Comparison of ENCODE assay signal across 8 mouse cellular contexts in the genomic region with DNA sequence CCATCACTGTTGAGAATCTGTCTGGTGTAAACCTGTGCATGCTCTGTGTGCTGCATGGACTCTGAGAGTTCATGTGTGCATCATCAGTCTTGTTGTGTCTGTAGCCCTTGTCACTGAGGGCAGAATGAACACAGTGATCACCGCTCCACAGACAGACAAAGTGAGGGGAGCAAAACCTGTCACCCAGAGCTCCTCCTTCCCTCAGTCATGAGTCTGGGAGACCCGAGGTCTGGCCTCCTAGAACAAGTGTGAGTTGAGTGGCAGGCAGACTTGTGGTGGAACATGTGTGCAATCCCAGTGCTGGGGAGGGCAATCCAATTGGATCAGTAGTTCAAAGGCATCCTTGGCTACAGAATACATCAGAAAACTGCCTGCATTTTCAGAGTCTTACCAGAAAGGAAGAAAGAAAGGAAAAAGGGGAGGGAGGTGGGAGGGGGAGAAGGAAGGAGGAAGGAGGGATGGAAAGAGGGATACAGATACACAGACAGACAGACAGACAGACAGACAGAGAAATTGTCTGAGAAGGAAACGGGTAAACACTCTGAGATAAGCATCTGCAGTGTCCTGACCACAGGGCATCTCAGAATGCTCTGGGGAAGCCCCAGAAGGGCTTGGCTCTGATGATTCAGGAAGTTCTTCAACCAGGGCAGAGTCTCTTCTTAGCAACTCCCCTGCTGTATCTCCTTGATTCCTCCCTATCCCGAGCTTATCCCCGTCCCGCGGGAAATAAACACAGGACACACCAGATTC. TPM values are rescaled to one million over a fixed set of nuclear protein-coding genes. Genes with fewer than 3 reads are reported as not detected.
DNase-seq lines count a peak whose midpoint lies in the region; ATAC-seq lines count a peak whose summit lies in the region.

No protein-coding gene starts in this region.

- peak overlapping the region; percentile 40 for H3K4me3 ChIP-seq in heart, embryonic 13.5 days
- peak overlapping the region; percentile 14; the same call in 1 of the 2 replicates for H3K4me3 ChIP-seq in hindbrain, embryonic 16.5 days (ENCODE audit: low read length)
- H3K4me3 ChIP-seq in midbrain, embryonic 13.5 days (replicated peaks), result no peak overlapping the region

- H3K4me2 ChIP-seq in heart, embryonic 13.5 days, result peak overlapping the region; percentile 69
- H3K4me2 ChIP-seq in hindbrain, embryonic 16.5 days (ENCODE audit: low read length), result peak overlapping the region; percentile 46
- peak overlapping the region; percentile 37 for H3K4me2 ChIP-seq in midbrain, embryonic 13.5 days (replicated peaks)

- H3K9ac ChIP-seq in heart, embryonic 13.5 days, result peak overlapping the region; percentile 78
- H3K9ac ChIP-seq in hindbrain, embryonic 16.5 days (ENCODE audit: low read depth, low read length), result peak overlapping the region; percentile 41; the same call in 1 of the 2 replicates
- H3K9ac ChIP-seq in midbrain, embryonic 13.5 days (replicated peaks), result no peak overlapping the region

- H3K27me3 ChIP-seq in heart, embryonic 13.5 days (replicated peaks), result no peaks in the 10 kb centered on the region
- no peaks in the 10 kb centered on the region for H3K27me3 ChIP-seq in hindbrain, embryonic 16.5 days (replicated peaks; ENCODE audit: control insufficient read depth, insufficient read depth, low read length)
- no peaks in the 10 kb centered on the region for H3K27me3 ChIP-seq in midbrain, embryonic 13.5 days

- H3K4me1 ChIP-seq in heart, embryonic 13.5 days, result peaks cover 10% of the 10 kb centered on the region
- peaks cover 6% of the 10 kb centered on the region for H3K4me1 ChIP-seq in hindbrain, embryonic 16.5 days (ENCODE audit: control insufficient read depth, insufficient read depth, low read depth, low read length)
- peaks cover 10% of the 10 kb centered on the region for H3K4me1 ChIP-seq in midbrain, embryonic 13.5 days (replicated peaks)

- DNase-seq in heart, postnatal 25 days (ENCODE audit: low spot score), result no peak
- DNase-seq in adipocyte (ENCODE audit: low spot score), result peak; percentile 10
- DNase-seq in left cerebral cortex, postnatal 14 days (ENCODE audit: low spot score in 2 of 2), result no peak
- DNase-seq in right cerebral cortex, adult 2 months (ENCODE audit: low spot score in 2 of 2), result no peak
- no peak for DNase-seq in adrenal gland, postnatal 4 days (ENCODE audit: low spot score in 2 of 2)

- H3K27ac ChIP-seq in heart, embryonic 13.5 days (replicated peaks), result no peak overlapping the region
- no peak overlapping the region for H3K27ac ChIP-seq in hindbrain, embryonic 16.5 days (ENCODE audit: low read depth, low read length)
- no peak overlapping the region for H3K27ac ChIP-seq in midbrain, embryonic 13.5 days

- ATAC-seq in heart, embryonic 13.5 days (ENCODE audit: extremely low read depth, insufficient number of reproducible peaks, low FRiP score, low TSS enrichment), result no peak; the same call in 1 of the 2 replicates
- no peak for ATAC-seq in hindbrain, embryonic 16.5 days
- no peak for ATAC-seq in midbrain, embryonic 13.5 days

- WGBS in heart, embryonic 13.5 days, result 17% methylated on average over 7 of the region's 7 CpGs
- 38% methylated on average over 7 of the region's 7 CpGs for WGBS in hindbrain, embryonic 16.5 days
- WGBS in midbrain, embryonic 13.5 days, result 32% methylated on average over 7 of the region's 7 CpGs

- H3K9me3 ChIP-seq in heart, embryonic 13.5 days, result no peaks in the 10 kb centered on the region
- no peaks in the 10 kb centered on the region for H3K9me3 ChIP-seq in hindbrain, embryonic 16.5 days (ENCODE audit: control insufficient read depth, low read length)
- H3K9me3 ChIP-seq in midbrain, embryonic 13.5 days, result no peaks in the 10 kb centered on the region

- intact Hi-C loops in heart, postnatal 25 days (cut with DNase I), result loop anchor here (2.0 kb wide), 1 partner anchor 206 kb away; no protein-coding TSS in a partner anchor
- intact Hi-C loops in left cerebral cortex, postnatal 14 days (cut with DNase I), result no loop called here

- no peaks in the 10 kb centered on the region for H3K36me3 ChIP-seq in heart, embryonic 13.5 days
- no peaks in the 10 kb centered on the region for H3K36me3 ChIP-seq in hindbrain, embryonic 16.5 days (ENCODE audit: control insufficient read depth, insufficient read depth, low read length)
- no peaks in the 10 kb centered on the region for H3K36me3 ChIP-seq in midbrain, embryonic 13.5 days

RNA-seq across cellular contexts. Expression of gene Zfp974, which starts 4.0 kb away (rescaled TPM):
- polyA plus RNA-seq in heart, embryonic 13.5 days (2015; fragmentation: Nextera tagmentation; extraction: Ambion mirVana), result 5.5 and 6.9 TPM in 2 replicates
- 1 to 10 TPM; 6.2 to 6.6 TPM for total RNA-seq in heart, postnatal 25 days (2021)
- polyA plus RNA-seq in hindbrain, embryonic 16.5 days (2015; fragmentation: Nextera tagmentation; extraction: Ambion mirVana), result 12.2 and 14.8 TPM in 2 replicates
- polyA plus RNA-seq in midbrain, embryonic 13.5 days (2015; fragmentation: Nextera tagmentation; extraction: Ambion mirVana), result 15.9 and 16.9 TPM in 2 replicates
- total RNA-seq in left cerebral cortex, postnatal 14 days (2021), result 10 to 100 TPM; 12.9 to 13.1 TPM
- total RNA-seq in adrenal gland, postnatal 4 days (2021), result 10 to 100 TPM; 17.5 to 18.2 TPM

RNA-seq across cellular contexts. Expression of gene Zfp780b, which starts 45.7 kb away (rescaled TPM):
- 12.0 and 13.1 TPM in 2 replicates for polyA plus RNA-seq in heart, embryonic 13.5 days (2015; fragmentation: Nextera tagmentation; extraction: Ambion mirVana)
- 1 to 10 TPM; 7.3 to 8.7 TPM for total RNA-seq in heart, postnatal 25 days (2021)
- 27.0 and 28.9 TPM in 2 replicates for polyA plus RNA-seq in hindbrain, embryonic 16.5 days (2015; fragmentation: Nextera tagmentation; extraction: Ambion mirVana)
- 34.2 and 35.1 TPM in 2 replicates for polyA plus RNA-seq in midbrain, embryonic 13.5 days (2015; fragmentation: Nextera tagmentation; extraction: Ambion mirVana)
- 10 to 100 TPM; 22.2 to 22.5 TPM for total RNA-seq in left cerebral cortex, postnatal 14 days (2021)
- total RNA-seq in adrenal gland, postnatal 4 days (2021), result 10 to 100 TPM; 14.1 to 14.7 TPM
